In genomic region chr14:79515100-79515499, GRCm38 (mm10) we compare ENCODE assay signal across 9 mouse cellular contexts. TPM values are rescaled to one million over a fixed set of nuclear protein-coding genes. Genes with fewer than 3 reads are reported as not detected.
DNase-seq lines count a peak whose midpoint lies in the region; ATAC-seq and TF ChIP-seq lines count a peak whose summit lies in the region.
"Had no signal": no experiment of that assay in that cellular context is flagged by ENCODE, and none has a peak within 500 bp of the region (broad histone marks: within the 10 kb centered on the region; RNA-seq: fewer than 3 reads in every experiment).

No protein-coding gene starts in this region.

- H3K36me3 ChIP-seq in liver, embryonic 11.5 days (ENCODE audit: control insufficient read depth, insufficient read depth, low read length): no peaks in the 10 kb centered on the region
- no peaks in the 10 kb centered on the region for H3K36me3 ChIP-seq in intestine, embryonic 14.5 days (ENCODE audit: control insufficient read depth, insufficient read depth, low read length)
- no peaks in the 10 kb centered on the region for H3K36me3 ChIP-seq in myocyte (ENCODE audit: control insufficient read depth, insufficient read depth)
- H3K36me3 ChIP-seq: heart, embryonic 13.5 days had no signal

- no peaks in the 10 kb centered on the region for H3K27me3 ChIP-seq in liver, embryonic 11.5 days (replicated peaks; ENCODE audit: control insufficient read depth, insufficient read depth, low read length)
- H3K27me3 ChIP-seq in intestine, embryonic 14.5 days (replicated peaks; ENCODE audit: control insufficient read depth, insufficient read depth, low read length): no peaks in the 10 kb centered on the region
- no peaks in the 10 kb centered on the region for H3K27me3 ChIP-seq in myocyte (ENCODE audit: control insufficient read depth, insufficient read depth, insufficient read length)
- H3K27me3 ChIP-seq: heart, embryonic 13.5 days had no signal

- H3K79me2 ChIP-seq in myocyte (ENCODE audit: control insufficient read depth, insufficient read depth): peaks cover 19% of the 10 kb centered on the region

- no peak for DNase-seq in liver, embryonic 11.5 days (ENCODE audit: low spot score)
- no peak for DNase-seq in liver
- no peak for DNase-seq in intestine, embryonic 14.5 days (ENCODE audit: low spot score)
- DNase-seq in left cerebral cortex, postnatal 14 days (ENCODE audit: low spot score in 2 of 2): no peak
- DNase-seq: right cerebral cortex, adult 18-20 months had no signal

- intact Hi-C loops in left cerebral cortex, postnatal 14 days (cut with DNase I): loop anchor here (10.0 kb wide), 1 partner anchor 50 kb away; no protein-coding TSS in a partner anchor

- no peak for TF ChIP-seq POLR2A in myocyte (IDR thresholded peaks at IDR 0.05; ENCODE audit: insufficient read length, low read depth)

- H3ac ChIP-seq in myocyte (ENCODE audit: control insufficient read depth, insufficient read length): no peak overlapping the region

- H3K4me3 ChIP-seq in liver, embryonic 11.5 days (ENCODE audit: low read depth, low read length): peak overlapping the region; percentile 38; the same call in 1 of the 2 replicates
- no peak overlapping the region for H3K4me3 ChIP-seq in brown adipose tissue, adult 24 weeks (ENCODE audit: insufficient read depth, low read depth, low read length)
- no peak overlapping the region; the same call in 1 of the 2 replicates for H3K4me3 ChIP-seq in intestine, embryonic 14.5 days (ENCODE audit: low read depth, low read length)
- H3K4me3 ChIP-seq in myocyte: no peak overlapping the region
- H3K4me3 ChIP-seq: heart, embryonic 13.5 days had no signal

- H3K9me3 ChIP-seq in liver, embryonic 11.5 days (ENCODE audit: control insufficient read depth, low read length): no peaks in the 10 kb centered on the region
- no peaks in the 10 kb centered on the region for H3K9me3 ChIP-seq in intestine, embryonic 14.5 days (ENCODE audit: control insufficient read depth, low read length)
- H3K9me3 ChIP-seq: heart, embryonic 13.5 days had no signal

- H3K4me1 ChIP-seq in liver, embryonic 11.5 days (replicated peaks; ENCODE audit: control insufficient read depth, insufficient read depth, low read length): peaks cover 18% of the 10 kb centered on the region
- peaks cover 21% of the 10 kb centered on the region for H3K4me1 ChIP-seq in brown adipose tissue, adult 24 weeks (ENCODE audit: control insufficient read depth, insufficient read depth, insufficient read length, low read length)
- no peaks in the 10 kb centered on the region for H3K4me1 ChIP-seq in intestine, embryonic 14.5 days (replicated peaks; ENCODE audit: control insufficient read depth, insufficient read depth, low read length)

- H3K27ac ChIP-seq in liver, embryonic 11.5 days (ENCODE audit: low read depth, low read length): peak overlapping the region; percentile 62; the same call in 1 of the 2 replicates
- peak overlapping the region; percentile 56; the same call in 1 of the 2 replicates for H3K27ac ChIP-seq in brown adipose tissue, adult 24 weeks (replicated peaks; ENCODE audit: low read depth, low read length)
- H3K27ac ChIP-seq in intestine, embryonic 14.5 days (ENCODE audit: low read depth): peak overlapping the region; percentile 78
- H3K27ac ChIP-seq: heart, embryonic 13.5 days had no signal

- 57% methylated on average over 8 of the region's 8 CpGs for WGBS in liver, embryonic 11.5 days
- WGBS in intestine, embryonic 14.5 days: 67% methylated on average over 8 of the region's 8 CpGs

- H3K4me2 ChIP-seq in liver, embryonic 11.5 days: peak overlapping the region; percentile 45
- peak overlapping the region; percentile 18; the same call in 1 of the 2 replicates for H3K4me2 ChIP-seq in intestine, embryonic 14.5 days (ENCODE audit: low read length)
- H3K4me2 ChIP-seq in myocyte (ENCODE audit: low read depth): peak overlapping the region; percentile 67
- H3K4me2 ChIP-seq: heart, embryonic 13.5 days had no signal

- no peak overlapping the region for H3K9ac ChIP-seq in liver, embryonic 11.5 days (ENCODE audit: low read depth, low read length)
- H3K9ac ChIP-seq in intestine, embryonic 14.5 days (ENCODE audit: low read length): no peak overlapping the region
- H3K9ac ChIP-seq: heart, embryonic 13.5 days had no signal

- 0 out of 2 replicates have a peak, but pooled peaks have one; percentile 45 for ATAC-seq in liver, embryonic 11.5 days (replicated peaks; ENCODE audit: low FRiP score)
- ATAC-seq in intestine, embryonic 14.5 days (replicated peaks; ENCODE audit: low FRiP score, low TSS enrichment, low read depth): peak; percentile 86
- no peak for ATAC-seq in erythroid progenitor cell, adult 5-6 weeks (replicated peaks; ENCODE audit: low FRiP score, poor library complexity, severe bottlenecking)

TF ChIP-seq in myocyte, 11 proteins besides CTCF, POLR2A, EP300 and RAD21:
- TF ChIP-seq USF1 (IDR thresholded peaks at IDR 0.05; ENCODE audit: low read depth) (no peak), MYOG (IDR thresholded peaks at IDR 0.05; ENCODE audit: control insufficient read depth in 1 of 3, insufficient read depth in 1 of 3, insufficient read length in 2 of 3, low read depth in 2 of 3) (no peak), TCF12 (IDR thresholded peaks at IDR 0.05; ENCODE audit: insufficient read depth, poor library complexity, severe bottlenecking) (no peak), SRF (IDR thresholded peaks at IDR 0.05; ENCODE audit: control insufficient read depth, insufficient read length, low read depth) (no peak), POLR2AphosphoS2 (IDR thresholded peaks at IDR 0.05; ENCODE audit: insufficient read length, low read depth) (no peak), MYOD1 (IDR thresholded peaks at IDR 0.05; ENCODE audit: control insufficient read depth in 1 of 3, insufficient read length in 2 of 3, low read depth in 2 of 3) (no peak), TCF3 (IDR thresholded peaks at IDR 0.05; ENCODE audit: insufficient read length, low read depth) (no peak), MAX (IDR thresholded peaks at IDR 0.05; ENCODE audit: low read depth) (no peak), CEBPB (IDR thresholded peaks at IDR 0.05; ENCODE audit: insufficient read depth, poor library complexity, severe bottlenecking) (no peak), E2F4 (IDR thresholded peaks at IDR 0.05; ENCODE audit: insufficient read depth) (no peak), REST (IDR thresholded peaks at IDR 0.05; ENCODE audit: insufficient read depth, insufficient read length) (no peak)

RNA-seq across cellular contexts. Expression of gene Wbp4, which starts 33.8 kb away (rescaled TPM):
- 35.8 and 38.7 TPM in 2 replicates for polyA plus RNA-seq in liver, embryonic 11.5 days (2014; fragmentation: Nextera tagmentation; extraction: Ambion mirVana)
- polyA plus RNA-seq in brown adipose tissue, adult 24 weeks (2012; ENCODE audit: insufficient read depth, insufficient read length, missing spikeins): 25.0 and 28.1 TPM in 2 replicates
- polyA plus RNA-seq in intestine, embryonic 14.5 days (2014; fragmentation: Nextera tagmentation; extraction: Ambion mirVana): 39.5 and 42.9 TPM in 2 replicates
- 10.1 TPM for polyA plus RNA-seq in myocyte (2012; fragmentation: generic; extraction: Trizol)
- 10 to 100 TPM; 40.9 to 44.9 TPM for total RNA-seq in left cerebral cortex, postnatal 14 days (2021)
- 25.6 and 27.7 TPM in 2 replicates for total RNA-seq in erythroid progenitor cell, adult 5-6 weeks (2015; ENCODE audit: low replicate concordance)
- 40.6 and 64.4 TPM in 2 replicates for total RNA-seq in erythroid progenitor cell, adult 5-6 weeks (2017; ENCODE audit: low replicate concordance)

RNA-seq across cellular contexts. Expression of gene Elf1, which starts 34.1 kb away (rescaled TPM):
- polyA plus RNA-seq in liver, embryonic 11.5 days (2014; fragmentation: Nextera tagmentation; extraction: Ambion mirVana): 22.7 and 25.3 TPM in 2 replicates
- polyA plus RNA-seq in brown adipose tissue, adult 24 weeks (2012; ENCODE audit: insufficient read depth, insufficient read length, missing spikeins): 10.0 and 11.5 TPM in 2 replicates
- polyA plus RNA-seq in intestine, embryonic 14.5 days (2014; fragmentation: Nextera tagmentation; extraction: Ambion mirVana): 27.0 and 27.7 TPM in 2 replicates
- polyA plus RNA-seq in myocyte (2012; fragmentation: generic; extraction: Trizol): 3.6 TPM
- total RNA-seq in left cerebral cortex, postnatal 14 days (2021): 1 to 10 TPM; 4.3 to 5.4 TPM
- 38.9 and 39.8 TPM in 2 replicates for total RNA-seq in erythroid progenitor cell, adult 5-6 weeks (2015; ENCODE audit: low replicate concordance)
- total RNA-seq in erythroid progenitor cell, adult 5-6 weeks (2017; ENCODE audit: low replicate concordance): 81.2 and 83.4 TPM in 2 replicates
